Mouse (Mus musculus): ENCODE data around the gene March10. TPM values are rescaled to one million over a fixed set of nuclear protein-coding genes. Genes with fewer than 3 reads are reported as not detected.

Gene March10
- total RNA-seq, 2 experiments from 2014 or later: not detected

DNA sequence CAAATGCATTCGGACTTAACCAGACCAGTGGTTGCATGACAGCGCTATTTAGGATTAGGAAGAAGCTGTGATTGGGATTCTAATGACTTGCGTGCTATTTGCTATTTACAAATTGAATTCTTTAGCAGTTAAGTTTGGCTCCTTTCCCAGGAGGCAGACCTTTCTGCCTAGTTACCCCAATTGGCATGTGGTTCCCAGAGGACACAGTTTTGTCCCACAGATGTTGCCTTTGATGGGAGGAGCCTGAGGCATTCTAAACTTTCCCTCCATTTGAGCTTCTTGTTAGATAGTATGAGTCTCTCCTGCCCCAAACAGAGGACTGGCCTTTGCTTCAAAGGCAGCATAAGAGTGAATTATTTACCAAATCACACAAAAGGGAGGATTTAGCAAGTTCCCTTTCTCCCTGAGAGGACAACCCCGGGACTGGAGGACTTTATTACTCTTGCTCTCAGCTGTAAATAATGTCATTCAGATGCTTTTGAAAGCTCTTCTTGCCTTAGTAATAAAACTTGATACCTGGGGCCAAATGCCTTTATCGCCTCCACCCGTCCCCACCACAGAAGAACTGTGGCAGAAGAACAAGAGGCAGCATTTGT is 48.6 kb downstream of the March10 start:
- DNase-seq: no peak

DNA sequence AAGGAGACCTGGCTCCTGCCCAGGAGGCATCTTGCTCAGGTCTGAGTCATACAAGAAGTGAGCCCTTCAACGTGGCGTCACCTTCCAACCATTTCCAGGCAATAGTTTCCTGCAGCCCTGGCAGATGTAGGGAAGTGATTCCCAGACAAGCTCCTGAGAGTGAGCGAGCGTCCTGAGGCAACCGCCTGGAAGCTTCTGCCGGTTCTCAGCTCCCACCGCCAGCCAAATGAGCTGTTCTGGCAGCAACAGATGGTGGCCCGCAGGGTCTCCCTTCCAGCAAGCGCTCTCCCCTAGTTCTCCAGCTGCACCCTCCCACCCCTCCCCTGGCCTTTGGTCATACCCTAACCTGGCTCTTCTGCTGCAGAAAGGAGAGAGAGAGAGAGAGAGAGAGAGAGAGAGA is 54.2 kb downstream of the March10 start:
- DNase-seq: no peak

DNA sequence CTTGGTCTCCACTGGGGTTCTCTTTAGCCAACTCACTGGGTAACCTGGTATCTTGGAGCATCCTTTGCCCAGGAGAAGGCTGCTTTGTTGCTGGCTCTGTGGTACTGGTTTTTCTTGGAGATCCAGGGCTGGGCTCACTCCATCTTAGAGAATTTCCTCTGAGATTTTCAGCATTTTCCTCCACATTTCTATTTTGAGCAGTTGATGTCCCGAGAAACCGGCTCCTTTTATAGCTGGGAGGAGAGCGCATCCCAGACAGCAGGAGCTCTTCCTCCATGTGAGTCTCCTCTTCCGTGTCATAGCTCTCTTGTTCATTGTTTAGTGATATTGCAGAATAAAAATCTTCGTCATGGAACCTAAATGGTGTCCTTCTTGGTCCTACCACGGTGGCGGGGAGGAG is 66.2 kb downstream of the March10 start:
- DNase-seq: no peak

DNA sequence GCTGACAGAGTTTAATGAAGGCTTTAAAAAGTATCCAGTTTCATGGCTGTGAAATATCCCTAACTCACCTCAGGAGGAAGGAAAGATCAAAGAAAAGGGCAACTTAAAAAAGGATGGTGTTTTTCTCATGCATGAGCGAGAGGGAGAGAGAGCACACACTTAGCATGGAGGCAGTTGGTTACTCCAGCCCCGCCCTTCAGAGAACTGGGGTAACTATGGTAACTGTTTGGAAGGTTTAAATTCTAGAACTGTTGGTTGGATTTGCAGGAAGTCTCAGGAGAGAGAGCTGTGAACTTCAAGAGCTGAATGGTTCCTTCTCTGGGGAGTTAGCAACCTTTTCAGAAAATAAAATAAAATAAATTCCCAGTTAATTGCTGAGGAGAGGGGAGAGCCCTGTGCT is 67.9 kb downstream of the March10 start:
- DNase-seq: no peak

DNA sequence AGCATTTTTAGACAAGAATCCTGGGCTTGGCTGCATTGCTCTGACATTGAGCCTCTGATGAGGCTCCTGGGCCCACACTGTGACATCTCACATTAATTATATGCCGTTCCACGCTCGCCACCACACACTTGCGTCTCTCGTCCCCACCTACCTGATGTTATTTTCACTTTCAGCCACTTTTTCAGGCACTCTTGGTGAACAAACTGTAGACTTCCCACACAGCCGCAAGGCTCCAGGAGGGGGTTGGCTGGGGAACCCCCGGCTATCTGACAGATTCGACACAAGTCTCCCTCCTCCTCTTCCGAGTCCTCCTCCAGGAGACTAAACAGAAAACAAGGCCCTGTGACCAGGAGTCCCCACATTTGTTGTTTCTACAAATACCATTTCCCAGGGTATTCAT is 71.3 kb downstream of the March10 start:
- no peak for DNase-seq

DNA sequence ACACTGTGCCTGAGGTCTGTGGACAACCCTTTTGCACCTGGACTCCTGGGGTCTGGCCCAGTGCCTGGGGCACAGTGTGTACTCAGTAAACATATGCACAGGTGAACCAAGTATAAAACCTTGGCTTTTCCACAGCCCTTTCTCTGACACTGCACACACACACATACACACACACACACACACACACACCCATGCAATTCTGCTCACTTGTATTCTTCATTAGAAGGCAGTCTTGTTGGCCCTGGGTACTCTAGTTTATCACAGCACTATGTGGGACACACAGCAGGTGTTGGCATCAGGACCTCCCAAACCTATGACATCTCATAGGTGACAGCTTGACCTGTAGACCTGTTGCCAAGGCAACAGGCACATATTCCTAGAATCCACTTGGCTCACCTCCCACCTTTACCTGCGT is 80.7 kb downstream of the March10 start:
- no peak for DNase-seq

DNA sequence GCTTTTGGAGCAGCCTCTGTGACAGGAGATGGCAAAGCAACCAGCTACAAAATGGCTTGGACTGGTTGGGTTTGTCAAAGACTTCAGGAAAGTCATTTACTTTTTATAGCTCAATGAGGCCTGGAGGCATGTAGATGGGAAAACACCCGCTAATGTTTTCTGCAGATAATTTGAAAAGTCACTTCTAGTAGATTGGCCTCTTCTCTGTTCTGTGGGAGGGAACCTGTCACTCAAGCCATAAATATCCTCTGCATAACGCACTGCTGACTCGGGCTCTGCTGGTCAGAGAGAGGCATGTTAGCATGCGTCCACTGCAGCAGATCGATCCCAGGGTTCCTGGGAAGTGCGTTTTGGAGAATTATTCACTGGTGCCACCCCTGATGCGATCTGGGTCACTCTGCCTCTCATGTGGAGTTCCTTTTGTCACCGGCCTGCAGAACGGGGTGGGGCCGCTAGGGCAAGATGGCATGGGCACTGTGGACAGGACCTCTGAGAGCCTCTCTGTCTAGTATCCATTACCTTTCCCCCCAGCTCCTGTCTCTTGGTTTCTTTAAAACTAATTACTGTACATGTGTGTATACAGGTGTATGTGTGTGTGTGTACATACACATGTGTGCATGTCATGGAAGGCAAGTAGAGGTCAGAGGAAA is 81.9 kb downstream of the March10 start:
- no peak for DNase-seq

DNA sequence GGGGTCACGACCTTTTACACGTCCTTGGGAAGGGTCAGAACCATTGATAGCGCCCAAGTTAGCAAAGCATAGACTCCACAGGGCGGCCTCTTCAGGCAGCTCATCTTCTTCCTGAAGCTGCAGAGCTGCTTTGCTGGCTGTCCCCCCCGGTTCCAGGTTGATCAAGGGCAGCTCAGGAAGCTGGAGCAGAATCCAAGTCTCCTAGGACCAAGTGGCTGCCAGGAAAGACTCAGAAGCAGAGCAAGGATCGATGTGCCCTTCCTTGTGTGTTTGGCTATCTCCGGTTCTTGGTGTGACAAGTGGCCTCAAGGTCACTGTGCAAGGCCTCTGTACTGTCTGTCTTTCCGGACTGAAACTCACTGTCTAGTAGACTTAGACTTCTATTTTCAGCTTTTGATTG is 82.7 kb downstream of the March10 start:
- peak; percentile 32 to 59 for DNase-seq

DNA sequence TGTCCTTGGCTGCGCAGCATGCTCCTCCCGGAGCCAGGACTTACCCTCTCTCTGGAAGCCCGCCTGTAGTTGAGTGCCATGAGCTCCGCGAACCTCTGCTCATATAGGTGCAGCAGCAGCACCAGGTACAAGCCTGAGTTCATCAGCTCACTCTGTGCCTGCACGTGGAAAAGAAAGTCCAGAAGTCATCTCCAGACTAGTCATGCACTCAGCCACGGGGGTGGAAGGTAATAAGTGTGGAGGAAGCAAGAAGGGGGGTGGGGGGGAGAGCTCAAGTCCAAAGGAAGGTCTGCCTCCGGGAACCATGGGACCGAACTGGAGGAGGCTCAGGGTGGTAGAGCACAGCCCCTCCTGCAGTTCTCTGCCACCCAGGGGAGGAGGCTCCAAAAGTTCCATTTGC is 84.7 kb downstream of the March10 start:
- no peak for DNase-seq

DNA sequence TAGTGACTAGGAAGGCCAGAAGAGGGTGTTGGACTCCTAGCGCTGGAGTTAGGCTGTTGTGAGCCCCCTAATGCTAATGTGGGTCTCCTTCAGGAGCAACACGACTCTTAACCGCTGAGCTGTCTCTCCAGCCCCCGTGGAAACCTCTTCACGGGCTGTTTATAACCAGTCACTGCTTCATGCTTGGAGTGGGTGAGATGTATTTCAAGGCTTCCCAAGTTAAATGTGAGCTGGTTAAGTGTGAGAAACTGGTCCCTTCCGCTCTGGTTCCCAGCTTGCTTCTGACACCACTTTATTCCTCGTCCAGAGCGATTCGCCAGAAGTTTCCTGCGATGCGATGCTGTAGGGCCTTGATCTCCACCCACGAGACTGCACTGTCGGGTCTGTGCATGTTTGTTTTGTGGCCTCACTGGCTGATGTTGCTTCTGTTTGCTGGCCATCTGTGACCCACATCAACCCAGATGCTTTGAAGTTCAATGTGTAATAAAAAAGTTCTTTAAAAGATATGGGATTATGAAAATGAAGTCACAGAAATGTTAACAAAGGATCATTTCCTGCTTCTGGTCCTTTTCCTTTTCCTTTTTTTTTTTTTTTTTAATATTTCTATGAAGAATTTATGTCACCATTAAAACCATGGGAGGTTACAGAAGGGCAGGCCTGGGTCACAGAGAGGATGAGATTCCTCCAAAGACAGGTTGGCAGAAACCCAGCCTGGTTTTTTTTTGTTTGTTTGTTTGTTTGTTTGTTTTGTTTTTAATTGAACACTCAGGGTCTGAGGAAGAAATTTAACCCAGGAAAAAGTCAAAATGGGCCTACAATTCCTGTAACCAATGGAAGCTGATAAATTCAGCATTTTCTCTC is 86.8 kb downstream of the March10 start:
- DNase-seq: no peak

DNA sequence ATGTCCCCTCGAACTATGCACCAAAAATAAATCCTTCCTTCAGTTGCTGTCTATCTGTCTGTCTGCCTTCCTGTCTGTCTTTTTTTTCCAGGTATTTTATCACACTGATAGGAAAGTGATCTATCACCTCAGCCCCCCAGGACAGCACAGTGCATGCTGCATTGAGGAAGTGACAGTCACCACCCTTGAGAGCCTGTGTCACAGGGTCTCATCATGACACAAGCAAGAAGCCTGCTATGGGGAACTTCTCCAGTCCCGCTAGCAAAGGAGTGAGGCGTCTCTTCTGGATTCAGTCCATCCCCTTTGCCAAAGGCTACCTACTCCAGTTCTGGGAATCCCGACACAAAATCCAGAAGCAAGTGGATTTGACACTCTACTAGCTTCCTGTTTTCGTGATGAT is 87.7 kb downstream of the March10 start:
- DNase-seq: no peak

DNA sequence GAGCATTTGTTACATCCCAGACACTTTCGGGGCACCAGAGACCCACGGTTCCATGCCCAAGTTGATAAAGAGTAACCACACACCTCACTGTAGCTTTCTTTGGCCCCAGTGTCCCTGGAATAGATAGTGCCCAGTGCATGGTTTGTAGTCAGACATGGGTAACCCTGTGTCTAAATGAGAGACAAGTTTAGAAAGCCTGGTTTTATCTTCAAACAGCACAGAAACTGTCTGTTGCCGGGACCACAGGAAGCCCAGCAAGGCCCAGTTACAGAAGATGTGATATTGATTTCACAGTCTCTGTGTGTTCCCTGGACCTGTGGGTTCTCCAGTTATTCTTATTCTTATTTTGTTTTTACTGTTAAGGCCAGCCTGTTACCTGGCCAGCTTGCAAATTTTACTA is 89.4 kb downstream of the March10 start:
- no peak for DNase-seq

DNA sequence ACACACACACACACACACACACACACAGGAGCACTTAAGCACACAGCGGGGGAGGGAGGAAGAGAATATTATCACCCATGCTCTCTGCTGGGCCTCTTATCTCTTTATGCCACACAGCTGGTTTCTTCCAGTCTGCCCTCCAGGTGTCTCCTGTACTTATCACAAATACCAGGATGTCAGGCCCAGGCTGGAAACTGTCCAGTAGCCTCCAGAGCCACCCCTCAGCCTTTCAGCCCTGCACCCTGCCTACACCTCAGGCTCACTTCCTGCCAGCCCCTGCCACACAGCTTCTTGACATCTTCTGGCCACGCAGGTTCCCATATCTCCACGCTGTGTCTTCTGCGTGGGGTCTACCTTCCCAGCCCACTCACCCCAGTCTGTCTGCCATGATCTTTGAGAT is 90.5 kb downstream of the March10 start:
- no peak for DNase-seq

DNA sequence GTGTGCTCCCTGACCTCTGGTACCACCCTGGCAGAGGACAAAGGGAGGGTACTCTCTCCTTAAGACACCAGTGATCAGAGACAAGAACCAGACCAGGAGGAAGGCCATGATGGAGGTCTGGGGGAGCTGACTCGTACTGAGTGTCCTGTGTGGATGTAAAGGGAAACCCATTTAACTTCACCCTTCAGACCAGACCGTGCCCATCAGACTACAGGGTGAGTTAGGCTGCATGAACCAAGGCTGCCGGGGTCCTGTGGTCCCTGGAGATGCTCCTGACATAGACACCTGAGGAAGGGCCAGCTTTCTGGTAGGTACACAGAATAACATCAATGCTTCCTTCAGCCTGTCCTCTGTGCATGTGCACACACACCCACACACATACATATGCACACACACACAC is 90.9 kb downstream of the March10 start:
- DNase-seq: no peak

DNA sequence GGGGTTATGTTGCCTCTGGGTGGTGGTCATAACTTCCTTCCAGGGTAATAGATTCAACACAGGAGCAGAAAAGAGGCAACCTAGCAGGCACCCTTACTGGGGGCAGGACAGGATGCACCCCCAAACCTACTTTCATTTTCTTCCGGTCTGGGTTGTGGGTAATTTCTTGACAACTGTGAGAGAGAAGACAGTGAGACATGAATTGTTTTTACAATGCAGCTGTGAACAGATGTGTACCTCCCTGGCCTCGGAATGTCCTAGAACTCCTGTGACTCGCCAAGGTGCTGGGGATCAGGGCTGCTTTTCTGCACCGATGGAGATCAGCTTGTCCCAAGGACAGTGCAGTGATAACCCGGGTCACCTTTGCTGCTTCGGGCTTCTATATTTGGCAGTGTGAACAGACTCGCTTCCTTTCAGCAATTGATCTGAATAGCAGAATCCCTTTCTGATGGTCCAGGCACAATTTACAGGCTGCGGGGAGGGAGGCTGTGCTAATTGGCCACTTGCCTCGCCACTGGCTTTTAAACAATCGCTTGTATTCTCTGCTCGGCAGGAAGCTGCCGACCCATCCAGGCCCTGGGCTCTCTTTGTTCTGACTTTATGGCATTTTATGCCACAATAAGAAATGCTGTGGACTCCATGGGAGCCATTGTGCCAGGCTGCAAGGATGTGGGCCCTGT is 92.0 kb downstream of the March10 start:
- peak; percentile 33 to 46 for DNase-seq

DNA sequence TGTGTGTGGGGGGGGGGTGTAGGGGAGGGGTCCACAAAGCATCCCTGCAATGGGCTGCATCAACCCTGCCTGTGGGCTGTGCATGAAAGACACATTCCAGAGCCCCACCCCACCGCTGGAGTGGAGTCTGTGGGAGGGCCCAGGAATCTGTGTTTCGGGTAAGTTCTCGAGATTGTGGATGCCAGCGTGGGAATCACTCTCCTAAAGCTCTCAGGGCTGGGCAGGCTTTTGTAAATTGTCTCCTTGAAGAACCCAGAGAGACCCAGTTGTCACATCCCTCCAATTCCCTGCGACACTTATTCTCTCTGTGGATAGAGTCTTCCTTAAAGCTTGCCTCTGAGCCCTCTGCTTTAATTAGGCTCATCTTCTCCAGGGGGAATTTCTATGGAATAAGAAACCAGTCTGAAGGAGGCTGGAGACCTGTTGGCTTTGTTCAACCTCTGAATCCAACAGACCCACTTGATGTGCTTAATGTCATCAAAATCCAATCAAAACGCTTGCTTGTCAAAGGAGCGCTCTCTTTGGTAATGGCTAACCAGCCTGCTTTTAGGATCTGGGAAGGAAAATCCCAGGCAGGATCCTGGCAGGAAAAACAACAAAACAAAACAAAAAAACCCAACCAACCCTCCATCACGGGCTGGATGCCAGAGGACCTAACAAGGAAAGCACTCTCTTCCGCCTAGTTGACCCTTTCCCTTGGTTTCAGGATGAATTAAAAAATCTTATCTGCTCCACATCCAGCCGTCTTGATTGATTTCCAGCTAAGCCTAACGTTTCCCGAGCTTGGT is 92.7 kb downstream of the March10 start:
- peak; percentile 47 to 55 for DNase-seq

DNA sequence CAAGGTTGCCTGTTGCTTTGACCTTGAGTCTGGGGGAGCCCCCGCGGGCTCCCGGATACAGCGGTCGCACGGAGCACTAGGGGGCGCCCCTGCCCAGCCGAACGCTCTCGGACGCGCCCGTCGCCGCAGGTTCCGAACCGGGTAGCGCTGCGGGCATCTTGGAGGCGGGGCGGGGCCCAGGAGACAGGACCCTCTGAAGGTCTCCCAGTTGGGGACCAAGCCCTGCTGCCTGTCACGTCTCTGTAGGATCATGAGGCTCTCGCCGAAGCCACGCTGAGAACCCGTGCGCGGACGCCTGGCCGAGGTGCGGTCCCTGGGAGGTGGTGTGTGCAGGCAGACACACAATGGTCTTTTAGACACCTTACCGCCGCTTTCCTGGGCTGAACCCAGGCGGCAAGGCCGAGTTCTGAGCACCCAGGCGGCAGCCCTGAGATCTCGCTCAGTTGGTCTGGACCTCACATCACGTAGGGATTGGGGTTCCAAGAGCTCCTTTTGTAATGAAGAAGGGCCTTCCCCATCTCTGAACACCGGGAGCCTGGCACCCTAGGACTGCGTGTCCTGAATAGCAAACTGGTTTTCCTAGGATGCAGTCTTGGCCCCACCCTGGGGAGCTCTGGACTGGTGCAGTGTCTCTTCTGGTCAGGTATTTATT is 93.5 kb downstream of the March10 start:
- DNase-seq: peak; percentile 87 to 92

DNA sequence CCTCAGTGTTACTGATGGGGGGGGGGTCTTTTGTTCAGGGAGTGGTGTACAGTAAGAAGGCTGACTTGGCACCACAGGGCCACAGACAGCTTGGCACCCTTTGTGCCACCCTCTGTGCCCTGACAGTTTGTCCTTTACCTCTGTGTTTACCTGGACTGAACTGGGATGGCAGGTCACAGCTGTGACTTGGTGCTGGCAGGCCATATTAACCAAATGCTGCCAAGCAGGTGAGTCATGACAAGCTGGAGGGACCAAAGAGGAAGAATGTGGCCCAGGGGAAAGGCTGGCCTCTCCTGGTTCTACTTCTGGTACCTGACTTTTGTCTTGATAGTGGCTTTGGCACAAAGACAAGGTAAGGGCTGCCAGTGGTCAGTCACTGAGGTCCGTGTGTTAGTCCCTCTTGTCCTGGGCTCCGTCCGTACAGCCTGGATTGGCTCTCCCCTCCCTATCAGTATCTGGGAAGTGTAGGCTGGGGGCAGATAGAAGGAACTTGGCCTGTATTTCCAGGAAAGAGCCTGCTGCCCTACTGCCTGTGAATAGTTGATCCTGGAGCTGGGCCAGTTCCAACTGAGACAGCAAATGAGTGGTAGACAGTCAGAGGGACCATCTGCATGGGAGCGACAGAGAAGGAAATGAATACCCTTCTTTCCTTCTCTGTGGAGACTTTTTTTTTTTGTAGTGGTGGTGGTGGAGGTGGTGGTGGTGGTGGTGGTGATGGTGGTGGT is 94.3 kb downstream of the March10 start:
- no peak for DNase-seq

DNA sequence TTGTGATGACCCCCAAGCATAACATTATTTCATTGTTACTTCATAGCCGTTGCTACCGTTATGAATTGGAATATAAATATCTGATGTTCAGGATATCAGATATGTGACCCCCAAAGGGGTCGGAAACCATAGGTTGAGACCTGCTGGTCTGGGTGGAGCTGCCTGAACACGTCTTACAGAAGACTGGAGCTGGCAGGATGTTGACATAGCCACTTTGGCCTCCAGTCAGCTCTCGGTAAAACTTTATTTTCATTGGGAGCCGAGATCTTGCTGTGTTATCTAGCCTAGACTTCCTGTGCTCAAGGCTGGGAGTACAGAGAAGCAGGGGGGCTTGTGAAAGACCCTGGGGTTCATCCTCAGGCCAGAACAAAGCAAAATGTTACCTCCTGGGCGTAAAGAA is 100.2 kb downstream of the March10 start:
- no peak for DNase-seq

DNA sequence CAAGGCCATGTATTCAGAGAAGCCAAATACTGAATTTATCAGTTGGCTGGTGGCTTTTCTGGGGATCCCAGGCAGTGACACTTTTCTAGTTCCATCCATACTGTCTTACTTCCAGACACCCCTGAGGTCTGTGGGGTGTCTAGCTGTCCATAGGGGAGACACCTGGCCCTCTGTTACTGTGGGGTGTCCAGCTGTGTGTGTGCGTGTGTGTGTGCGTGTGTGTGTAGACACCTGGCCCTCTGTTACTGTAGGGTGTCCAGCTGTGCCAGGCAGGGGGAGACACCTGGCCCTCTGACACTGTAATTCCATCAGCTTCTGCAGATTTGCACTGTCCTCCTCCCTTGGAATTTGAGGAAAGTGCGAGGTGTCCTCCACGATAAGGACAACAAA is 102.6 kb downstream of the March10 start:
- DNase-seq: no peak
